Mouse (Mus musculus) skeletal muscle tissue, adult 2 months (tissue): ENCODE measurements around the gene Raet1e.
"Not testable (repeated sequence)": the region's sequence is repeated elsewhere in the genome, so short reads cannot be mapped to it uniquely, and the experiment has no call there.

ENCODE experiments used
- DNase-seq: peaks from one replicate; pipeline ENCODE4 v3.0.0-alpha.2; 2012; ENCODE audit warnings: low read depth, low spot score

Raet1e gene

DNA sequence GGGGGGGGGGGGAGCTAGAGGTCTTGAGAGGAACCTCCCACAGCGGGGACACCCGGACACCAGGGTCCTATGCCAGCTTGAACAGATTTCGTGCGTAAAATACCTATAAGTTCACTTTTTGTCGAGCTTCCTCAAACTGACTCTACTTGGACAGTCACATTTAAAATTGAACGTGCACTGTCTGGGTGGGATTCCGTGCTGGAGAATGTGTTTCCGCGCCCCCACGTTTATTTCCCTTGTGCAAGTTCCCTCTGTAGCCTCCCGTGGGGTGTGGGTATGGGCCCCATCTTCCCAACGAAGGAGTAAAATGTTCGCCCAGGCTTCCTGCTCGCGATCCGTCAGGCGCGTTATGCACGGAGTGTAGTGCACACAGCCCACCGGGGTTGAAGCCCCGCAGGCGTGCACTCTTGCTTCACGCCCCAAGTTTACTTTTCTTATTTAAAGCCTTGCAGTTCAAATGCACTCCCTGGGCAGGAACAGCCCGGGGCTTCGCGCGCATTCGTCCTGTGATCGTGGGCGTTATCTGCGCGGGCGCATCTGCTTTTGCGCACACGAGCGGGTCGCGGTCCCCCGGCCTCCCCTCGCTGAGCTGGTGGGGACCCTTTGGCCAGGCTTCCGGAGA is 115.4 kb downstream of the Raet1e start:
- no peak for DNase-seq

DNA sequence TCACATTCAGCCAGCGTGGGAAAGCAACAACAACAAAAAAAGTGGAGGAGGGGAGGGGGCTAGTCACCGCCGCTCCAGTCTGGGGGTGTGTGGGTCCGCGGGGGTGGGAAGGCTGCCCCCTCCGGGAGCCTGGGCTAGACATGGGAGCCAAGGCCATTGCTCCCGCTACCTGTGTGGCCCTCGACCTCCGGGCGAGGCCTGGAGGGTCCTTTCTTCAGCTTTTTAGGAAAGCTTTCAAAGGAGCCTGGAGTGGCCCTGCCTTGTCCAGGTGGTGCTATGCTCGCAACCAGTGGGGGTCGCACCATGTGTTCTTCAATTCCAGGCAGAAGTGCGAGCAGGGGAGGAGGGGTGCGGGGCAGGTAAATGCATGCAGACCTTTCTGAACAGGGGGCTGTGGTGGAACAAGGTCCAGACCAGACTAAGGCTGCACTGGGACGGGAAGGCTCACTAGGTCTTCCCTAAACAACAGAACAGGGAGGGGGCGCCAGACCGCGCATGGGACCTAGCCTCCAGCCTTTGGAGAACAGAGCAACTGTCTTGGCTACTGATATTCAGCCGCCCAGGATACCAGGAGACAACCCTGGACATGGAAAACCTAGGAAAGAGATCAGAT is 116.2 kb downstream of the Raet1e start:
- no peak for DNase-seq

DNA sequence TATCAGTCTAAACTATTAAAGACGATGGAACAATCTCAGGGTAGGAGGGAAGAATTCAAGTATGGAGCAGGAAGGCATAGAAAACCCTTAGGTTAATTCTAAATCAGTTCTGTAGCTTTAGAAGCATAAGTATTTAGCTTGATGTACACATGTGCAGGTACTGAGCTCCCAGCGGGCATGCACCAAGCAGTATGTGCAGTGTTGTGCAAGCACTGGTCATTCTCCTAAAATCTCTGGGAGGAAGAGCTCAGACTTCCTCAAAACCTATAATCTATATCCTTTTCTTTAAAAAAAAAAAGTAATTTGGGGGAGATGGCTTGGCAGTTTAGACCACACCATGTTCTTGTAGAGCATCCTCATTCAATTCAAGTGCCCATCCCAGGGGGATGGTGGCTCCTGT is 120.1 kb downstream of the Raet1e start:
- not testable (repeated sequence) for DNase-seq

DNA sequence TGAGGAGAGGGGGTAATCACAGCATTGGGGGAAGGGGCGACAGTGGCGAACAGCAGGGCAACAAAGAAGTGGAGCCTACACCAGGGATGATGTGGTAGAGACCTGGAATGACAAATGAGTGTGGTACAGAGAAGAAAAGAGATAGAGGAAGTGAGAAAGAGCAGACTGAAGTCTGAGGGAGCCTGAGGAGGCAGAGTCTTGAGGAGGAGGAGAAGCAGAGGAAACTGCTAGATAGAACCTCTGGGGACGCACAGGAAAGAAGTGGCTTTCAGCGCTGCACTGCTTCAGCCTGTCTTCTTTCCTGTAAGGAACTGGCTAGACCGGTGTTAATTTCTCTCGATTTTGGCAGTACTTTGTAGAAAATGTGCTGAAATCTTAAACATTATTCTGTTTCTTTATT is 124.4 kb downstream of the Raet1e start:
- no peak for DNase-seq

DNA sequence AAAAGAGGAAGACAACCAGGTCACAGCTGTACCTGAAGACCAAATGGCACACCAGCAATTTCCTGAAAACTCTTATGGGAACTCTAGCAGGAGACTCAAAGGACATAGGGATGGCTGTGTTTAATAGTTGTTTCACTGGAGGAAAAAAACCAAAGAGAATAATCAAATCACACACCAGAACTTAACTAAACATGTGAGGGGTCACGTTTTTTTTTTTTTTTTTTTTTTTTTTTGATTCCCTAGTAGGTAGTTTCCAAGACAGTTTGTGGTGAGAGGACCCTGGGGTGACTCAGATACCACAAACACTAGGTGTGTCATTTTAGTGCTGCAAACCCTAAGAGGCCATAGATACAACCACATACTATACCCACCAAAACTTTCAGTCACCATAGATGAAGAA is 137.3 kb downstream of the Raet1e start:
- no peak for DNase-seq

DNA sequence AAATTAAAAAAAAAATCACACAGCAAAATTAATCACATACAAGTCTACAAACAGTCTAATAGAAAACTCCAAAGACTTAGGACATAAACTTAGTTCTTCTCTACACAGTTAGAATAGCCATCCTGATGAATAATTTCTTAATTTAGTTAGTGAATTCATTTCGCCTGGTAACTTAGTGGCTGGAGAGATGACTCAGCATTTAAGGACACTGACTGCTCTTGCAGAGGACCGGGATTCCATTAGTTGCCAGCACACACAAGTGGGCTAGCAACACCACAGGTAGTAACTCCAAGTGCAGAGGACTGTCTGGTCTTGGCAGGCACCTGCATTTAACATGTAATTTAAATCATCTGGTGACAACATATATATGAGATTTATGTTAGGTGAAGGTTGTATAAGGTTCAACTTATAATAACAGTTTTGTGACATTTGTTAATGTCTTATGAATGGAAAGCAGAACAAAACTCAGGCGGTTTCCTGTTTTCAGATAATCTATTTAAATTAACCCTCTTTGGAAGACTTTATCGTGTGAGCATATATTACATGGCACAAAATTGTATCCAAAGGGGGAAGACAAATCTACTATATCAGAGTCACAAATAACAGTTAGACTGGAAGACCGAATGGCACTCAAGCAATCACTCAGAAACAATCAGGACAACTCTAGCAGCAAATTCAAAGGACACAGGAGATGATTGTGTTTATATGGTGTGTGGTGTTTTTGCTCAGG is 138.8 kb downstream of the Raet1e start:
- peak; percentile 57 for DNase-seq

DNA sequence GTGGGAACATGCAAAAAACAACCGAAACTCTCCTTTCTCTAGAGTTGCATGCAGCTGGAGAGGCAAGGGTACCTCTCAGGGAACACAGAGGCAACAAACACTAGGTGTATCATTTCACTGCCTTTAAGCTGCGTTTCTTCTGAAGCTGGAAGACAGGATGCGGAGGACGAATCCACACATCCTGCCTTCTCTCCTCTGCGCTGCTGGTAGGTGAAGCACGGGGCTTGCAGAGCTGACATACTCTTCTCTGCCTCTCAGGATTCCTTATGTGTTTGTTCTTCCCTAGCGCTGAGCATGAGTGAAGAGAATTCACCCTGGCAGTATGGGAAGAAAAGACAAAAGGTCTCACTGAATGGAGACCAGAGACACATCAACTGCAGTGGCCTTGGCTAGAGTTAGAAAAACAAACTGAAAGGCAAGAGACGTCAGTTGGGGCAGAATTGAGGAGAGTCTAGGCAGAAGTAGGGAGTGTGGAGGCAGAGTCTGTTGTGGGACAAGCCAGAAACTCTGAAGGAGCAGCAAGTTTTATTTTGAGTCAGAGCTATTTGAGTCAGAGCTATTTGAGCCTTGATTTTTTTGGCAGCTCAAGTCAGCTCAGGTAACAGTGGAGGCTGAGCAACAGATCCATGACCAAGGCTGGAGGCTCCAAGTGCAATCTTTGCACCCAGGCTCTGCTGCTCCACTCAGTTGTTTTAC is 139.5 kb downstream of the Raet1e start:
- DNase-seq, result peak; percentile 82

DNA sequence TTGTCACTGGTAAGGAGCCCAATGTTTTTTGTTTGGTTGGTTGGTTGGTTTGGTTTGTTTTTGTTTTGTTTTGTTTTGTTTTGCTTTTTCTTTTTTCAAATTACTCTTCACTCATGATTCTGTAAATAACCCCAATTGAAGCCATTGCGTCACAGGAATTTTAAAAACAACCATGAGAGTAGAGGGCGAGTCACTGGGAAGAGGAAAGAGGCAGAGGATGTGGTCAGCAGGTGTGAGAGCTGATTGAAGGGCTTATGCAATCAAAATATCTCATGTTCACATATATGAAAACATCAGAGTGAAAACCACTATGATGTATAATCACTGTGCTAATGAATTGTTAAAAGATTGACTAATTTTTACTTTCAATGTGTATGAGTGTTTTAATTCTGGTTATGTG is 141.0 kb downstream of the Raet1e start:
- DNase-seq, result no peak

DNA sequence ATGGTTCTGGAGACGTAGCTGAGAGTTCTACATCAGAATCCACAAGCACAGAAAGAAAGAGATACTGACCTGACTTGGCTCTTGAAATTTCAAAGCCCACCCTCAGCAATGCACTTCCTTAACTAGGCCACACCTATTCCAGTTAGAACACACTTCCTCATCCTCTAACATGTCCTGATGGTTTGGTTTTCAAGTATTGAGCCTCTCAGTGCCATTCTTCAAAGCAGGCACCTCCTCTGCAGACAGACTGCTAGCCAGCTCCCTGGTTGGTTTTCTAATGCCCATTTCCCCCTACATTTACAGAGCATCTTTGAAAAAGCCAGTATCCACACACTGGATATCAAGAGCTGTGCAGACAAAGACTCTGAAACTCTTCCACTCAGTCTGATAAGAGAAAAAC is 143.3 kb downstream of the Raet1e start:
- no peak for DNase-seq

DNA sequence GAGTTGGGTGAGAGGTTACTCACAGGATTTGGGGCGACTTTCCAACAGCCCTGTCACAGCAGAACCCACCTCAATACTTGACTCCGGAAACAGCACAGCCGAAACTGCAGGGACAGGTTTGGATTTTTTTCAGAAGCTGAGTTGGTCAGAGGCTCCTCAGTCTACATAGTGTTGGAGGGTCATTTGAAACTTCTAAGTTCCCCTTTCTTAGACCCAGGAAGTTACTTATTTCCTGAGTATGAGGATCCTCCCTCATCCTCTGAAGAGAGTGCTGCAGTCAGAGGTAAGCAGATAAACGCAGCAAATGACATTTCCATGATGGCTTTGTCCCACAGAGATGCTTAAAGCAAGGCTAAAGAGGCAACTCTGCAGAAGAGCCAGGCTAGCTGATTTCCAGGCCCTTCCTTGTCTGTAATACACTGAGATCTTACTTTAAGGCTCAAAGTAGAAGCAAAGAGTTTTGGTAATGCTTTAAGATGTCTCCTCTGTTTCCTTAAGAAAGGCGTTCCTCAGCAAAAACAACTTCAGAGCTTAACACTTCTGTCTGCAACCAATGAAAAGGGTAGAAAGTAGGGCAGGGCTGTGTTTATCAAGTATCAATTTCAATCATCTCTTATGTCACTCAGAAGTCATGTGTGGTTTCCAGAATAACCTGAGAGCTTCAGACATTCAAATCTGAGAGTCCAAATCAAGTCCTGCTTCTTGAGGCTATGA is 144.1 kb downstream of the Raet1e start:
- peak; percentile 87 for DNase-seq

DNA sequence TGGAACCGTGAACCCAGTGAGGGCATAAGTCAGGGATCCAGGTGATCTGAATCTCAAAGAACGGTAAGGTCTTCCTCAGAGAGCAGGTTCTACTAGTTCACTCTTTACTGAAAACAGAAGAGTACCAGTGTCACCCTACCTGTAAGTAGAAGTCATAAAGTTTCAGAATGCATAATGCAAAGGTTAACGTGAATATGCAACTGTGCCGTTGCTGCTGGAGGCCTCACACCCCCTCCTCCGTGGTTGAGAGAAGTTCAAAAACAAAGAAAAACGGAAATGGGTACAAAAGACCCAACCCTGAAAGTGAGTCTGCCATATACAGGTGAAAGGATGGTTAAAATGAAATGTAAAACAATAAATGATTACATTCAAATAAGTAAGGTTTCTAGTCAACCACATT is 145.4 kb downstream of the Raet1e start:
- no peak for DNase-seq

DNA sequence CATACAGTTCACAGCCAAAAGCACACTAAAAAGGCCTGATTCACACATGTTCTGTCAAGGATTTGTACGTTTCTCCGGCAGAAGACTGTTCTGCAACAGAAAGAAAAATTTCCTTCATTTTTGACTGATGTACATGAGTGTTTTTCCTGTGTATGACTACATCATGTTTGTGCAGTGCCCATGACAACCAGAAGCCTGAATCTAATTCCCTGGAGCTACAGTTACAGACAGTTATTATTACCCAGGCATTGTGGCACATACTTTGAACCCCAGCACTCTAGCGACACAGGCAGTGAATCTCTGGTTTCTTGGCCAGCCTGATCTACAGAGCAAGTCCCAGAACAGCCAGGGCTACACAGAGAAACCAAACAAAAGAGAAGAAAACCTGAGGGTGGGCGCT is 147.4 kb downstream of the Raet1e start:
- DNase-seq, result no peak

DNA sequence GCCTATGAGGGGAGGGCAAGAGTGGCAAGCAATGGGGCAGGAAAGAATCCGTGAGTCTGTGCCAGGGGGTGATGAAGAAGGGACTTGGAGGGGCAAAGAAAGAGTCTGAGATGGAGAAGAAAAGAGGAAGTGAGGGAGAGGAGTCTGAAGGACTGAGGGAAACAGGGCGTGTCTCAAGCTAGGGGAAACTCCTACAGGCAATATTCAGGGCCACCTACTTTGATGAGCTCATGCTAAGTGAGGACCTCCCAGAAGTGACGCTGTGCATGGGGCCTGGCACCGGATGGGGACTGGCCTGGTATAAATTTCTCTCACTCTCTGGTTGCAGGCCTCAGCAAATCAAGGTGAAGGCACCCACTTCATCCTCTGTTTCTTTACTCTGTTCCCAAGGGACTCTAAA is 148.1 kb downstream of the Raet1e start:
- no peak for DNase-seq

DNA sequence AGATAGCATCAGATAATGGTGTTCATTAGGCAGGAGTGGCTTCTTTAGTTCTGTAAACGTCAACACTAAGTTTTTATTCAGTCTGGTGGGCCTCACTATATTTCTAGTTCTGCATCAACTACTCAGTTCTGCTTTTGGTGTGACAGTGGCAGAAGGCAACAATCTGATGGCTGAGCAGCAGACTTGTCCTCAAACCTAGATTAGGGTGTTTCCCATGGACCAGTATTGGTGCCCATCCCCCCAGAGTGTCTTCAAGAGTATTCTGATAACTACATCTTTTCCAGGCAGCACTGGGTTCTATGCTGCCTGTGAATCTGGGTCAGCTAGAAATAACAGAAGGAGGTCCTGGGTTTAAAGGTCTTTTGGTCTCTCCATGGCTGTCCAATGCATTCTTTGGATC is 149.9 kb downstream of the Raet1e start:
- DNase-seq, result no peak

DNA sequence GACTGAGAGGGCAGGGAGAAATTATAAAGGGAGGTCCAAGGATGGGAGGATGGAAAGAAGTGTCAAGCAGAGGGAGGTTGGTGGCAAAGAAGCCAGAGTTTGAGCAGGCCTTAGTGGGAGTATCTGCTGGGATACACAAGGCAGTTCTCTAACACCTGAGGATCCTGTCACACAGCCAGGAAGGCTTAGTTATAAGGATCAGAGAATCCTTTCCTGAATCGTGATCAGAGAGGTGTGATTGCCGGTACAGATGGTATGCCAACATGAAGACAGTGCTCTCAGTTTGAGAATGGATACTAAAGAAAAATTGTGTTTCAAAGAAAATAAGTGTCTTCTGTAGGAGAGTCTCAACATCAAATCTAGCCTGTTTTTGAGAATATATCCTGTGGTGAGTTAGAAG is 164.5 kb downstream of the Raet1e start:
- no peak for DNase-seq

DNA sequence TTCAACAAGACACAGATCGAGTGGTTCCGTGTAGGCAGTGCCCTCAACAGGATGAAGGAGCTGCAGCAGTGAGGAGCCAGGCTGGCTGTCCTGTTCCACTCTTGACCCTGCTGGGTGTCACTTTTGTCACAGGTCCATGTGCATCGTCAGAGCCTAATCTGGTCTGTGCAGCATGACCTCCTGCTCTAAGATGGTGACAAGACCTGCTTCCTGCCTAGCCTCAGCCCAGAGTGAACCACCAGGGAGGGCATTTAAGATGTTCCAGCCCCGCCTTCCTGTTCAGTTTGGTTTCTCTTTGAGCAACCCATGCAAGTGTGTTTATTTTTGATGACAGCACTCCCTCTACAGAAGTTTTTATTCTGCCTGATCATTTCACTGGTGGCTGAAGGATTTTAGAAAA is 187.4 kb downstream of the Raet1e start:
- DNase-seq, result peak; percentile 83

DNA sequence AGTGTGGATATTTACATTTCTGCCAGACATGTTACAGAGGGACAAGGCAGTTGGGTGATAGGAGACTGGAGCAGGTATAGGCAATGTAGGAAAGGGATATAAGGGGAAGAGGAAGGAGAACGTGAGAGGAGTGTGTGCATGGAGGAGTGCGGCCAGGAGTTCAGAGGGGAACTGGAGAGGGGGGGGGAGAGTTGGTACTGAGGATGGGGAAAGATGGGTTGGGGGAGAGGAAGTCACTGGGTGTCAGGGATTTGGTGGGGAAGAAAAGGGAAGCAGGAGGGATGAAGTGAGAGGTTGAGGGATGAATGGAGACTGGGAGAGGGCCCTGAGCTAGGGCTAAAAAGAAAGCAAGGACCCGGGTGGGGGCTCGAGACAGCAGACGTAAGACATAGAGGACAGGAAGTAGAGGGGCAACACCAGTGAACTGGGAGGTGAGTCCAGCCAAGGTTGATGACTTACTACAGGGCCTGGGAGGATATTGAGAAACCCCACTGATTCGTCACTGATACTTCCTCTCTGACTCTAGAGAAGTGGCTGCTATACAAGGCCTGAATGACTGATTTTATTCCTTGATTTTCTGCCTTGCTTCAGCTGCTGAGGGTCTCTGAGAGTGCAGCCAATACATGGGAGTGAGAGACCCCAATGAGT is 195.3 kb downstream of the Raet1e start:
- not testable (repeated sequence) for DNase-seq

DNA sequence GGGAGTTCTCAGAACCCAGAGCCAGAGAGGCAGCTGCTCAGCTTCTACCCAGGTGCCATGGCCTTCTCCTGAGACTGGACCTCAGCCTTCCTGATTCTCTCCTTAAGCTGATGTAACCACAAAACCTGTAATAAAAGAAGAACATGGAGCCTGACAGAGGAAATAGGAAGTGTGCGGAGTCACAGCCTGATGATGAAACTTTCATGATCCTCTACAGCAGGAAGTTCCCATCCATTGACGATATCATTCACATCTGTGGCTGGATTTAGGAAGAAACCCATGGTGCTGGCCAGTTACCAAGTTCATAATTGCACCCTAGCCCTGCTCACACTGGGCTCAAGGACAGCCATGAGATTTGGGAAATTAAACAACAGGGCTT is 195.8 kb downstream of the Raet1e start:
- not testable (repeated sequence) for DNase-seq

DNA sequence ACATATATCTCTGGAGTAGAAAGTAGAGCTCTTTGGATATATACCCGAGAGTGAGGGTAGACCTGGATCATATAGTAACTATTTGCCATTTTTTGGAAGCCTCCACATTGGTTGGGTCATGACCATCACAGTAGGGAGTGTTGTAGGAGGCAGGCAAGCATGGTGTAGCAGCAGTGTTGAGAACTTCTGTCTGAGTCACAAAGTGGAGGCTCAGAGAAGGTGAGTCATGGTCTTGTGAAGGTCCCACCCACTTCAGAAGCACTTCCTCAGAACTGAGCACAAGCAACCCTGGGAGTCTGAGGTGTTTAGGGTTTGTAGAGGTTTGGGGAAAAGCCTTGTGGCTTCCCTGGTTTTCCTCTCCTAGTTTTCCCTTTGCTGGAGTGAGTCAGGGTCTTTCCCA is 199.0 kb downstream of the Raet1e start:
- DNase-seq, result not testable (repeated sequence)

DNA sequence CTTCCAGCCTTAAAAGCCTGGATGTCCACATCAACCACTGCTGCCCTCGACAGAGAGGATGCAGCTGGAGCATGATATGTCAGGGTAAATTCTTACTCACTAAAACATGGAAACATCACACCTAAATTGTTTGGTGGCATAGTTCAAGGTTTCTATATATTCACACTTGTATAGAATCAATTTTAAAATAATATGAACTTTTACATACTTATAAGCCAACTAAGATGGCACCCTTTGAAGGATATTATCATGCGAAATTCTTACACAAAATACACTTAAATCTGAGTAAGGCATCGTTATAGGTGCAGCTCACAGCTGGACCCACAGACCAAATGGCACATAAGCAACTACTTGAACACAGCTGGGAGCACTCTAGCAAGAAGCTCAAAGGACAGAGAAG is 201.9 kb downstream of the Raet1e start, which contains the start of gene Raet1d:
TSS of gene Raet1d (plus strand) at position 301 of the 400 bp plus-strand sequence.
- not testable (repeated sequence) for DNase-seq

DNA sequence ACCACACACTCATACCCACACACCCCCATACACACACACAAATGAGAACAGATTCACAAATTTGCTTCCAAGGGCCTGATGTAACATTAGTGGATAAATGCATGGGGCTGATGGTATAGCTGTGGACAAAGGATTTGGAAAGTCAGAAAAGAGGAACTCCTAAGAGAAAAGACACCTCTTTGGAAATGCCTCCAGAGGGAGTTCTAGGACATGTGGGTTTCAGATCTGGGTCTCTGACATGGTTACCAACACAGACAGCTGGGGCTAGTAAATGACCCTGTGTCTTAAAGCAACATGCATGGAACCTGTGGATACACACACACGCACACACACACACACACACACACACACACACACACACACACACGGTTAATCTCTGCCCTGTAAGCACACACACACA is 202.6 kb downstream of the Raet1e start:
- DNase-seq, result not testable (repeated sequence)
